Mouse (Mus musculus) small intestine, adult 2 months (tissue): Measurements from ENCODE around the gene Dab2ip.

ENCODE experiments used
- CTCF ChIP-seq: fragments of 200-500 bp; IDR thresholded peaks from 2 replicates; pipeline ENCODE4 v1.5.1; 2012; ENCODE audit warnings: low read depth, mild to moderate bottlenecking, control low read depth, inconsistent platforms, low read length, moderate library complexity, mixed read lengths; ENCODE audit not compliant: insufficient replicate concordance, insufficient read length; ENCODE audit errors: extremely low read depth
- POLR2A ChIP-seq: fragments of 200-500 bp; IDR thresholded peaks from 2 replicates; pipeline ENCODE4 v1.6.1; 2012; ENCODE audit warnings: low read depth, mild to moderate bottlenecking, control low read depth, inconsistent platforms, low read length, moderate library complexity

- no peak for TF ChIP-seq POLR2A
- no peak for TF ChIP-seq CTCF
Measured at GRCm38 (mm10) chr2:35625007-35625380, 66.9 kb downstream of the Dab2ip start.
